Mouse (Mus musculus): ENCODE results near the gene Cacna2d1.

DNA sequence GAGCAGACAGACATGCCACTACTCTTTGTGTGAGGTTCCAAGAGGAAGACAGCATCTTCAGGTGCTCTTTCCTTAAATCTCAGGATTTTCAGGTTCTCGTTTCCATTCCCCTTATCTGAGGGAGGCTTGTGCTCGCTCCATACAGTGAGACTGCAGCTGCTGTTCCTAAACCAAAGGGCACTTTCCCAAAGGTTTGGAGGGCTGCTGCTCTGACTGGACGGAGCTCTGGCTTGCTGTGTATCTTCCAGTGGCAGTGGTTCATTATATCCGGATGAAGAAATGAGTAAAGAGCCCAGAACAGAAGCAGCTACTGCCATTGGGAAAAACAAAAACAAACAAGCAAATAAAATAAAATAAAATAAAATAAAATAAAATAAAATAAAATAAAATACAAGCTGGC, 359.3 kb downstream of the Cacna2d1 start:
- TF ChIP-seq EP300 (IDR thresholded peaks at IDR 0.05; ENCODE audit: low read depth in 1 of 2, low read length in 2 of 2), result no peak
- no peak for TF ChIP-seq ETS1 (IDR thresholded peaks at IDR 0.05; ENCODE audit: low read depth, low read length)
- no peak for TF ChIP-seq MXI1 (IDR thresholded peaks at IDR 0.05; ENCODE audit: low read depth, low read length)
- no peak for TF ChIP-seq POLR2A (IDR thresholded peaks at IDR 0.05; ENCODE audit: control insufficient read depth in 1 of 2, insufficient read depth in 1 of 2, low read depth in 1 of 2, low read length in 2 of 2, poor library complexity in 1 of 2)
- TF ChIP-seq E2F4 (IDR thresholded peaks at IDR 0.05; ENCODE audit: borderline replicate concordance, low read depth, low read length), result no peak
- no peak for TF ChIP-seq ZMIZ1 (IDR thresholded peaks at IDR 0.05; ENCODE audit: low read depth, low read length)
- TF ChIP-seq KAT2A (conservative IDR thresholded peaks at IDR 0.05; ENCODE audit: low read depth, low read length), result no peak
- no peak for TF ChIP-seq MAFK (IDR thresholded peaks at IDR 0.05; ENCODE audit: borderline replicate concordance, low read depth, low read length)
- TF ChIP-seq SIN3A (IDR thresholded peaks at IDR 0.05; ENCODE audit: low read length), result no peak
- no peak for TF ChIP-seq CTCF (IDR thresholded peaks at IDR 0.05 in 2 of 3, conservative IDR thresholded peaks at IDR 0.05 in 1 of 3; ENCODE audit: control insufficient read depth in 1 of 3, insufficient read depth in 1 of 3, low read depth in 2 of 3, low read length in 3 of 3, poor library complexity in 1 of 3, severe bottlenecking in 1 of 3)
